Mouse (Mus musculus) liver, embryonic 16.5 days (tissue): ENCODE data around the gene Gm960. TPM values are rescaled to one million over a fixed set of nuclear protein-coding genes. Genes with fewer than 3 reads are reported as not detected.

Experiments
- ATAC-seq: fragments of 200-750 bp; cut with Nextera tagmentation; 2 replicates; pipeline ENCODE4 v1.8.0; 2017; ENCODE audit warnings: low read depth, mild to moderate bottlenecking, moderate number of reproducible peaks, moderate library complexity
- H3K27ac ChIP-seq: fragments of 300-500 bp; sonication (generic); 2 replicates; pipeline ENCODE4 v1.5.1; 2014; ENCODE audit warnings: mild to moderate bottlenecking, low read length
- H3K27me3 ChIP-seq: fragments of 300-500 bp; sonication (generic); 2 replicates; pipeline ENCODE4 v1.6.1; 2014; ENCODE audit warnings: low read depth, low read length, mixed read lengths; ENCODE audit not compliant: control insufficient read depth, insufficient read depth
- H3K36me3 ChIP-seq: fragments of 300-500 bp; sonication (generic); 2 replicates; pipeline ENCODE4 v1.6.1; 2014; ENCODE audit warnings: mild to moderate bottlenecking; ENCODE audit not compliant: control insufficient read depth, insufficient read depth
- H3K4me1 ChIP-seq: fragments of 300-500 bp; sonication (generic); 2 replicates; pipeline ENCODE4 v1.6.1; 2014; ENCODE audit warnings: low read depth, low read length, mixed read lengths; ENCODE audit not compliant: control insufficient read depth
- H3K4me2 ChIP-seq: fragments of 300-500 bp; sonication (generic); 2 replicates; pipeline ENCODE4 v1.6.1; 2014; ENCODE audit warnings: low read depth, low read length, mixed read lengths
- H3K4me3 ChIP-seq: fragments of 300-500 bp; sonication (generic); 2 replicates; pipeline ENCODE4 v1.5.1; 2014; ENCODE audit warnings: low read depth, mild to moderate bottlenecking, low read length
- H3K9ac ChIP-seq: fragments of 300-500 bp; sonication (generic); 2 replicates; pipeline ENCODE4 v1.6.1; 2014; ENCODE audit warnings: low read depth, low read length
- H3K9me3 ChIP-seq: fragments of 300-500 bp; sonication (generic); replicated peaks from 2 replicates; pipeline ENCODE4 v1.6.1; 2016; ENCODE audit warnings: low read length; ENCODE audit not compliant: control insufficient read depth
- WGBS: fragments of 180-500 bp; shearing (Covaris S2); extraction: QIAGEN DNeasy Blood & Tissue Kit; methylation state at CpG from one replicate; pipeline ENCODE4 v1.1.7; 2014; ENCODE audit not compliant: insufficient replicate concordance; 5-methylcytosine and 5-hydroxymethylcytosine counted together
- polyA plus RNA-seq: library from polyadenylated mRNA; unstranded; fragments of >200 nt; fragmentation: Nextera tagmentation; extraction: Ambion mirVana; gene quantifications from 2 replicates; pipeline ENCODE4 v1.2.1, GENCODE M21; 2015

Gene Gm960
- polyA plus RNA-seq, 1 experiment from 2014 or later, result 0.57 TPM

DNA sequence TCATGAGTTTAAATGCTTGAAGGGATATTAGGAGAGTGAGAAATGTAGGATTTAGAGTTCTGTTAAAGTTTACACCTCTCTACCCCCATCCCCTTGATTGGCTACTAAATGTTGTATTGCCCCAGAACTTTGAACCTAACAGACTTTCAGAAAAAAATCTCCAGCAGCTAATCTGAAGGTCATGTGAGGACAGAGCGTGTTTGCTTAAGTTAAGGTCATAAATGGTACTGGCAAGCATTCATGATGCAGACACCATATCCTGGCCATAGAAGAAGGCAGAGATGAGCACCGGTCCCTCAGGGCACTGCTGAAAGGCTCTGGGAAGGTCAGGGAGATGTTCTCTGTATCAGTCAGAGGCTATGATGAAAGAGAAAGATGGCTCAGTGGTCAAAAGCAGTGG is 18.8 kb upstream of the Gm960 start:
- H3K4me1 ChIP-seq, result no peaks in the 10 kb centered on the region
- no peak overlapping the region for H3K27ac ChIP-seq
- no peaks in the 10 kb centered on the region for H3K36me3 ChIP-seq
- ATAC-seq, result no peak
- no peak overlapping the region for H3K9ac ChIP-seq
- 62% methylated on average over 2 of the region's 2 CpGs for WGBS
- H3K4me2 ChIP-seq, result no peak overlapping the region
- H3K4me3 ChIP-seq, result no peak overlapping the region
- H3K9me3 ChIP-seq, result no peaks in the 10 kb centered on the region
- peaks cover 19% of the 10 kb centered on the region for H3K27me3 ChIP-seq

- Histone ChIP-seq H3K4me3 (no peak overlapping the region), H3K4me1 (no peaks in the 10 kb centered on the region), H3K27me3 (peaks cover 24% of the 10 kb centered on the region), H3K9ac (no peak overlapping the region), H3K36me3 (no peaks in the 10 kb centered on the region), H3K27ac (no peak overlapping the region), H3K9me3 (no peaks in the 10 kb centered on the region), H3K4me2 (no peak overlapping the region)
- ATAC-seq, result no peak
- WGBS, result 77% methylated on average over 14 of the region's 14 CpGs
These were observed 18.3 kb upstream of the Gm960 start for GRCm38 (mm10) chr19:4716756-4717155.

GRCm38 (mm10) chr19:4713886-4714285 is 15.4 kb upstream of the Gm960 start:
- H3K27me3 ChIP-seq, result peaks cover 44% of the 10 kb centered on the region
- H3K4me2 ChIP-seq, result no peak overlapping the region
- no peaks in the 10 kb centered on the region for H3K4me1 ChIP-seq
- no peak overlapping the region for H3K27ac ChIP-seq
- no peak overlapping the region for H3K4me3 ChIP-seq
- no peaks in the 10 kb centered on the region for H3K36me3 ChIP-seq
- H3K9ac ChIP-seq, result no peak overlapping the region
- no peaks in the 10 kb centered on the region for H3K9me3 ChIP-seq
- no peak for ATAC-seq
- WGBS, result 50% methylated on average over 3 of the region's 3 CpGs

GRCm38 (mm10) chr19:4712781-4713526 is 14.5 kb upstream of the Gm960 start:
- WGBS, result 25% methylated on average over 13 of the region's 13 CpGs
- Histone ChIP-seq H3K27ac (no peak overlapping the region), H3K4me3 (no peak overlapping the region), H3K4me1 (no peaks in the 10 kb centered on the region), H3K27me3 (peaks cover 44% of the 10 kb centered on the region), H3K9ac (no peak overlapping the region), H3K36me3 (no peaks in the 10 kb centered on the region), H3K4me2 (no peak overlapping the region), H3K9me3 (no peaks in the 10 kb centered on the region)
- ATAC-seq, result no peak

GRCm38 (mm10) chr19:4712156-4712780 is 13.8 kb upstream of the Gm960 start:
- H3K4me3 ChIP-seq, result peak overlapping the region; percentile 37
- H3K36me3 ChIP-seq, result no peaks in the 10 kb centered on the region
- WGBS, result 2% methylated on average over 55 of the region's 60 CpGs
- H3K4me1 ChIP-seq, result no peaks in the 10 kb centered on the region
- H3K9me3 ChIP-seq, result no peaks in the 10 kb centered on the region
- H3K9ac ChIP-seq, result no peak overlapping the region
- H3K4me2 ChIP-seq, result peak overlapping the region; percentile 55
- no peak overlapping the region for H3K27ac ChIP-seq
- peaks cover 44% of the 10 kb centered on the region for H3K27me3 ChIP-seq
- no peak for ATAC-seq

- peak overlapping the region; percentile 55; the same call in 1 of the 2 replicates for H3K4me2 ChIP-seq
- no peak overlapping the region for H3K9ac ChIP-seq
- peaks cover 44% of the 10 kb centered on the region for H3K27me3 ChIP-seq
- no peak for ATAC-seq
- H3K36me3 ChIP-seq, result no peaks in the 10 kb centered on the region
- H3K9me3 ChIP-seq, result no peaks in the 10 kb centered on the region
- peak overlapping the region; percentile 37 for H3K4me3 ChIP-seq
- H3K4me1 ChIP-seq, result no peaks in the 10 kb centered on the region
- 3% methylated on average over 38 of the region's 65 CpGs for WGBS
- no peak overlapping the region for H3K27ac ChIP-seq
These were observed 13.2 kb upstream of the Gm960 start for GRCm38 (mm10) chr19:4711601-4712155.

- Histone ChIP-seq H3K9ac (no peak within 1 kb of the TSS), H3K4me3 (peak within 1 kb of the TSS; percentile 37), H3K9me3 (no peaks in the 10 kb centered on the region), H3K4me2 (peak within 1 kb of the TSS; percentile 55; the same call in 1 of the 2 replicates), H3K27ac (no peak within 1 kb of the TSS), H3K27me3 (peaks cover 44% of the 10 kb centered on the region), H3K4me1 (no peaks in the 10 kb centered on the region), H3K36me3 (no peaks in the 10 kb centered on the region)
- ATAC-seq, result no peak
- 17% methylated on average over 13 of the region's 13 CpGs for WGBS
These were observed 12.7 kb upstream of the Gm960 start, which contains the start of gene Sptbn2 for GRCm38 (mm10) chr19:4711098-4711600. Gene Sptbn2 (plus strand): TSS chr19:4711167.

GRCm38 (mm10) chr19:4708765-4709164 is 10.3 kb upstream of the Gm960 start:
- WGBS, result 45% methylated on average over 10 of the region's 10 CpGs
- H3K27me3 ChIP-seq, result peaks cover 38% of the 10 kb centered on the region
- no peaks in the 10 kb centered on the region for H3K36me3 ChIP-seq
- H3K9me3 ChIP-seq, result no peaks in the 10 kb centered on the region
- no peak overlapping the region for H3K4me3 ChIP-seq
- H3K4me2 ChIP-seq, result no peak overlapping the region
- ATAC-seq, result no peak
- no peak overlapping the region for H3K27ac ChIP-seq
- no peak overlapping the region for H3K9ac ChIP-seq
- H3K4me1 ChIP-seq, result no peaks in the 10 kb centered on the region

- no peak overlapping the region for H3K27ac ChIP-seq
- 10% methylated on average over 7 of the region's 7 CpGs for WGBS
- H3K27me3 ChIP-seq, result peaks cover 34% of the 10 kb centered on the region
These were observed 2.8 kb upstream of the Gm960 start for GRCm38 (mm10) chr19:4701221-4701620.

More at GRCm38 (mm10) chr19:4701221-4701620, 2.8 kb upstream of the Gm960 start:
- H3K36me3 ChIP-seq, result no peaks in the 10 kb centered on the region
- H3K4me2 ChIP-seq, result no peak overlapping the region
- H3K9ac ChIP-seq, result no peak overlapping the region
- no peak for ATAC-seq
- H3K9me3 ChIP-seq, result no peaks in the 10 kb centered on the region
- H3K4me3 ChIP-seq, result no peak overlapping the region
- peaks cover 2% of the 10 kb centered on the region; the same call in 1 of the 2 replicates for H3K4me1 ChIP-seq
